Mouse (Mus musculus): ENCODE measurements around the gene Vmn1r9. TPM values are rescaled to one million over a fixed set of nuclear protein-coding genes. Genes with fewer than 3 reads are reported as not detected.
"Not testable (repeated sequence)": the region's sequence is repeated elsewhere in the genome, so short reads cannot be mapped to it uniquely, and the experiment has no call there.

The Vmn1r9 gene
- polyA plus RNA-seq (2016; fragmentation: Nextera tagmentation; extraction: Ambion mirVana), result not detected in 2 replicates

DNA sequence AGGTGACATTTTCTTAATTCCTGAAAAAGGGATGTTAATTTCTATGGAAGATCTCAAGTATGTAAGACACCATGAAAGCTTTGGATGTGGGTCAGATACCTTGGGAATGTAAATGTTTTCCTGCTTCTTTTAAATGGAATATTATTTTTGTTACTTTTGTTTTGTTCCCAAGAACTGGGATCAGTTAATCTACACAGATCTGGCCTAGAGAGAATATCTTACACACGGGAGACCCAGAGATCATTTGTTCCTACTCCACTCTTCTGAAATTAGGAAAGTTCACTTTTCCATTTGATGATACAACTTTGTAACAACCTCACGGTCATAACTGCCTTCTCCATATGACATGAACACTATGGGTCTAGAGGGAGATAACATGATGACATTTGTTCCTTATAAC lies at the start of gene Vmn1r9:
Gene Vmn1r9 (plus strand): TSS at position 301 of the 400 bp plus-strand sequence.
- ATAC-seq (ENCODE audit: low FRiP score), result no peak

DNA sequence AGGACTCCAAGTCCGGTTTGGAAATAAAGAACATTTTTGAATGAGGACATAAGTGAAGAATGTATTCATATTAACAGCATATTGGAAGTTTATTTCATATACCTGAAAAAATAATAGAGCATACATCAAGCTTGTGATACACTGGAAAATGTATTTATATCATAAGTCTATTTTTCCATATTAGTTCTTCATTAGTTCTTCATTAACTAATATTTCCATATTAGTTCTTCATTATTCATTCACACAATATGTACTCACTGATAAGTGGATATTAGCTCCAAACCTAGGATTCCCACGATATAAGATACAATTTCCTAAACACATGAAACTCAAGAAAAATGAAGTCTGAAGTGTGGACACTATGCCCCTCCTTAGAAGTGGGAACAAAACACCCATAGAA lies 41.4 kb upstream of the Vmn1r9 start, which contains the start of gene Vmn1r7:
Gene Vmn1r7 (minus strand): TSS at position 101 of the 400 bp plus-strand sequence.
- not testable (repeated sequence) for H3K27ac ChIP-seq; ATAC-seq (ENCODE audit: low FRiP score); H3K4me2 ChIP-seq; H3K4me3 ChIP-seq (replicated peaks); H3K27me3 ChIP-seq; H3K36me3 ChIP-seq (replicated peaks); H3K9me3 ChIP-seq; H3K4me1 ChIP-seq; H3K9ac ChIP-seq
- WGBS, result 85% methylated on average over 2 of the region's 2 CpGs

More for the DNA sequence above, at the start of gene Vmn1r9:
- Histone ChIP-seq H3K4me3 (replicated peaks) (no peak within 1 kb of the TSS), H3K27me3 (no peaks in the 10 kb centered on the region), H3K9me3 (no peaks in the 10 kb centered on the region), H3K4me1 (no peaks in the 10 kb centered on the region), H3K9ac (no peak within 1 kb of the TSS), H3K4me2 (no peak within 1 kb of the TSS), H3K27ac (no peak within 1 kb of the TSS), H3K36me3 (replicated peaks) (no peaks in the 10 kb centered on the region)
- WGBS, result 84% methylated on average over 2 of the region's 2 CpGs

DNA sequence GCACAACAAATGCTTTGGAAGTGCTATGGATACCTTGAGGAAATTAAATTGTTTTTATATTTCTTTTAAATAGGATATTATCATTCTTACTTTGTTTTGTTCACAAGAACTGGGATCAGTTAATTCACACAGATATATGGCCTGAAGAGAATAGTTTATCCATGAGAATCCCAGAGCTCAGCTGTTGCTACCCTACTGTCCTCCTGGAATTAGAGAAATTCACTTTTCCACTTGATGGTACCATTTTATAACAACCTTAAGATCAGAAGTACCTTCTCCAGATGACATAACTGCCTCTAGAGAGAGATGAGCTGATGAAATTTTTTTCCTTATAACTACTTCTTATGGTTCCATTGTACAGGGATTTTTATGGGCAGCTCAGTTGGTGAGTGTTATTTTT lies 34.6 kb upstream of the Vmn1r9 start, which contains the start of gene Vmn1r8:
Gene Vmn1r8 (plus strand): TSS at position 301 of the 400 bp plus-strand sequence.
- Histone ChIP-seq H3K27ac (no peak within 1 kb of the TSS), H3K4me3 (replicated peaks) (no peak within 1 kb of the TSS), H3K4me1 (no peaks in the 10 kb centered on the region), H3K9me3 (no peaks in the 10 kb centered on the region), H3K9ac (no peak within 1 kb of the TSS), H3K36me3 (replicated peaks) (no peaks in the 10 kb centered on the region), H3K4me2 (no peak within 1 kb of the TSS), H3K27me3 (no peaks in the 10 kb centered on the region)
- ATAC-seq (ENCODE audit: low FRiP score), result no peak

DNA sequence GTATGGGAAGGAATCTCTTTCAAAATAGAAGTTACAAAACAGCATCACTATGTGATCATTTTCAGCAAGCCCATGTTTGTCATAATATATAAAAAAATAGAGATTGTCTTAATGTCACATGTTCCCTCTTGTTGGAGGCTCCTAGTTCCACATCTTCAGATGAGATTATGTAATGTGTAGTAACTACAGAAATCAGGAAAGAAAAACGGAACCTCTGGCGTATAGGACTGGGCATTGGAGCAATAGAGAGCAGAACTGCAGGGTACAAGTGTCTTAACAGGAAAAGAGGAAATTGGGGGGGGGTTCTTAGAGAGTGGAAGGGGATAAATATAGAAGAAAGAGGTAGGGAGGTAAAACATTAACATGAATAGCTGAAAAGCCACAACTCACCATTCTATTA lies 31.9 kb upstream of the Vmn1r9 start:
- 91% methylated on average over 2 of the region's 2 CpGs for WGBS
- Histone ChIP-seq H3K4me3 (replicated peaks) (no peak overlapping the region), H3K9me3 (no peaks in the 10 kb centered on the region), H3K4me1 (no peaks in the 10 kb centered on the region), H3K36me3 (replicated peaks) (no peaks in the 10 kb centered on the region), H3K27me3 (no peaks in the 10 kb centered on the region), H3K9ac (no peak overlapping the region), H3K27ac (no peak overlapping the region), H3K4me2 (no peak overlapping the region)
- ATAC-seq (ENCODE audit: low FRiP score), result no peak

DNA sequence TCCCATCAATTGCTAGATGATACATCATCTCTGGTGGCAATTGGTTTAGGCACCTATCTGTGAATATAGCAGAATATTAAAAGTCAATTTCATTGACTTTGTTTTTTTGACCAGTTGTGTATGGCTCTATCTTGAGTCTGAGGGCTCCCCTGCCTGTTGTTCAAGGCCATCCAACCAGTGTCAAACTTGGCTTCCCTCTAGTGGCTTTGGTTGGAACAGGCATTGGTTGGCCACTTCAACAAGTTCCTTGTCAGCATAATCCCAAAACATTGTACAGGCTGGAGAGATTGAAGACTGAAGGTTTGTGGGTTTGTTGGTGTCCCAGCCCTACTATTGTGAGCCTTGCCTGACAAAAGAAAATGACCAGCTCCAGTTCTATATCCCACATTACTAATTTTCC lies 2.9 kb upstream of the Vmn1r9 start:
- Histone ChIP-seq H3K36me3 (replicated peaks) (no peaks in the 10 kb centered on the region), H3K4me3 (replicated peaks) (no peak overlapping the region), H3K9ac (no peak overlapping the region), H3K27me3 (no peaks in the 10 kb centered on the region), H3K4me1 (no peaks in the 10 kb centered on the region), H3K4me2 (no peak overlapping the region), H3K9me3 (no peaks in the 10 kb centered on the region), H3K27ac (no peak overlapping the region)
- ATAC-seq (ENCODE audit: low FRiP score), result no peak

DNA sequence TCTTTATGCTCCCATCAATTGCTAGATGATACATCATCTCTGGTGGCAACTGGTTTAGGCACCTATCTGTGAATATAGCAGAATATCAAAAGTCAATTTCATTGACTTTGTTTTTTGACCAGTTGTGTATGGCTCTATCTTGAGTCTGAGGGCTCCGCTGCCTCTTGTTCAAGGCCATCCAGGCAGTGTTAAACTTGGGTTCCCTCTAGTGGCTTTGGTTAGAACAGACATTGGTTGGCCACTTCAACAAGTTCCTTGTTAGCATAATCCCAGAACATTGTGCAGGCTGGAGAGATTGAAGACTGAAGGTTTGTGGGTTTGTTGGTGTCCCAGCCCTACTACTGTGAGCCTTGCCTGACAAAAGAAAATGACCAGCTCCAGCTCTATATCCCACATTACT lies 39.8 kb downstream of the Vmn1r9 start:
- Histone ChIP-seq H3K4me3 (replicated peaks) (no peak overlapping the region), H3K4me1 (no peaks in the 10 kb centered on the region), H3K27me3 (no peaks in the 10 kb centered on the region), H3K4me2 (no peak overlapping the region), H3K9me3 (no peaks in the 10 kb centered on the region), H3K36me3 (replicated peaks) (no peaks in the 10 kb centered on the region), H3K9ac (no peak overlapping the region), H3K27ac (no peak overlapping the region)
- ATAC-seq (ENCODE audit: low FRiP score), result no peak
- 80% methylated on average over 1 of the region's 1 CpGs for WGBS

DNA sequence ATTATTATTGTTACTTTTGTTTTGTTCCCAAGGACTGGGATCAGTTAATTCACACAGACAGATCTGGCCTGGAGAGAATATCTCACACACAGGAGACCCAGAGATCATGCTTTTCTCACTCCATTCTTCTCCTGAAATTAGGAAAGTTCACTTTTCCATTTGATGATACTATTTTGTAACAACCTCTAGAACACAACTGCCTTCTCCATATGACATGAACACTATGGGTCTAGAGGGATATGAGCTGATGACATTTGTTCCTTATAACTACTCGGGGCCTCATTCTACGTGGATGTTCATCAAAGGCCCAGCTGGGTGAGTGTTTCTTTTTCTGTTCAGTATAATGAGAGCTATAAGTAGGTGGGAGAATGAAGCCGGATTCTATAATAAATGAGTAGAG lies 42.6 kb downstream of the Vmn1r9 start, which contains the start of gene Vmn1r10:
Gene Vmn1r10 (plus strand): TSS at position 301 of the 400 bp plus-strand sequence.
- Histone ChIP-seq H3K4me2 (no peak within 1 kb of the TSS), H3K36me3 (replicated peaks) (no peaks in the 10 kb centered on the region), H3K27ac (no peak within 1 kb of the TSS), H3K4me1 (no peaks in the 10 kb centered on the region), H3K27me3 (no peaks in the 10 kb centered on the region), H3K9ac (no peak within 1 kb of the TSS), H3K4me3 (replicated peaks) (no peak within 1 kb of the TSS), H3K9me3 (no peaks in the 10 kb centered on the region)
- 91% methylated on average over 3 of the region's 3 CpGs for WGBS
- ATAC-seq (ENCODE audit: low FRiP score), result no peak

Other genes with a start within 250 kb of the Vmn1r9 start
- 46.7 and 50.4 TPM in 2 replicates for gene Fkbp9, start 234.7 kb upstream of the Vmn1r9 start, polyA plus RNA-seq (2016; fragmentation: Nextera tagmentation; extraction: Ambion mirVana)
- gene Nt5c3, start 142.9 kb upstream of the Vmn1r9 start, polyA plus RNA-seq (2016; fragmentation: Nextera tagmentation; extraction: Ambion mirVana), result 85.8 and 86.8 TPM in 2 replicates
- gene Vmn1r4, start 142.8 kb upstream of the Vmn1r9 start, polyA plus RNA-seq (2016; fragmentation: Nextera tagmentation; extraction: Ambion mirVana), result 0.36 and 0.40 TPM in 2 replicates
- gene Vmn1r5, start 96.5 kb upstream of the Vmn1r9 start, polyA plus RNA-seq (2016; fragmentation: Nextera tagmentation; extraction: Ambion mirVana), result not detected in 2 replicates
- gene Vmn1r6, start 69.5 kb upstream of the Vmn1r9 start, polyA plus RNA-seq (2016; fragmentation: Nextera tagmentation; extraction: Ambion mirVana), result not detected in 2 replicates
- gene Vmn1r7, start 41.5 kb upstream of the Vmn1r9 start, polyA plus RNA-seq (2016; fragmentation: Nextera tagmentation; extraction: Ambion mirVana), result not detected in 2 replicates
- not detected in 2 replicates for gene Vmn1r8, start 34.5 kb upstream of the Vmn1r9 start, polyA plus RNA-seq (2016; fragmentation: Nextera tagmentation; extraction: Ambion mirVana)
- gene Vmn1r10, start 42.7 kb downstream of the Vmn1r9 start, polyA plus RNA-seq (2016; fragmentation: Nextera tagmentation; extraction: Ambion mirVana), result not detected in 2 replicates
- not detected in 2 replicates for gene Vmn1r11, start 66.7 kb downstream of the Vmn1r9 start, polyA plus RNA-seq (2016; fragmentation: Nextera tagmentation; extraction: Ambion mirVana)
- gene Vmn1r12, start 90.1 kb downstream of the Vmn1r9 start, polyA plus RNA-seq (2016; fragmentation: Nextera tagmentation; extraction: Ambion mirVana), result not detected in 2 replicates
- not detected in 2 replicates for gene Vmn1r13, start 136.5 kb downstream of the Vmn1r9 start, polyA plus RNA-seq (2016; fragmentation: Nextera tagmentation; extraction: Ambion mirVana)
- not detected in 2 replicates for gene Vmn1r14, start 164.9 kb downstream of the Vmn1r9 start, polyA plus RNA-seq (2016; fragmentation: Nextera tagmentation; extraction: Ambion mirVana)
- gene Vmn1r15, start 191.2 kb downstream of the Vmn1r9 start, polyA plus RNA-seq (2016; fragmentation: Nextera tagmentation; extraction: Ambion mirVana), result not detected in 2 replicates